Mouse (Mus musculus): ENCODE results near the gene Atp8b2. TPM values are rescaled to one million over a fixed set of nuclear protein-coding genes. Genes with fewer than 3 reads are reported as not detected.

The Atp8b2 gene
- polyA plus RNA-seq, 1 experiment, result 112 TPM

GRCm38 (mm10) chr3:89962059-89962750 lies 1.1 kb downstream of the Atp8b2 start:
- H3K4me1 ChIP-seq (ENCODE audit: control insufficient read depth, insufficient read depth, low read length), result peaks cover 6% of the 10 kb centered on the region
- peak overlapping the region; percentile 83 for H3K27ac ChIP-seq (ENCODE audit: insufficient read depth, low read length)
- peak overlapping the region; percentile 73 for H3K4me3 ChIP-seq (ENCODE audit: insufficient read depth, low read length)
- TF ChIP-seq CTCF (IDR thresholded peaks at IDR 0.05; ENCODE audit: extremely low read depth, insufficient read depth, low read length) (no peak), POLR2A (IDR thresholded peaks at IDR 0.05; ENCODE audit: extremely low read depth, insufficient read depth, low read length) (no peak)

- H3K4me1 ChIP-seq (ENCODE audit: control insufficient read depth, insufficient read depth, low read length), result peaks cover 6% of the 10 kb centered on the region
Measured at GRCm38 (mm10) chr3:89961436-89961835, 1.9 kb downstream of the Atp8b2 start.

GRCm38 (mm10) chr3:89960469-89960868 lies 2.8 kb downstream of the Atp8b2 start:
- H3K4me1 ChIP-seq (ENCODE audit: control insufficient read depth, insufficient read depth, low read length), result peaks cover 6% of the 10 kb centered on the region
- peak overlapping the region; percentile 85 for H3K27ac ChIP-seq (ENCODE audit: insufficient read depth, low read length)
- H3K4me3 ChIP-seq (ENCODE audit: insufficient read depth, low read length), result peak overlapping the region; percentile 76
- TF ChIP-seq CTCF (IDR thresholded peaks at IDR 0.05; ENCODE audit: extremely low read depth, insufficient read depth, low read length) (no peak), POLR2A (IDR thresholded peaks at IDR 0.05; ENCODE audit: extremely low read depth, insufficient read depth, low read length) (peak; percentile 75; the same call in 1 of the 2 replicates)

More at GRCm38 (mm10) chr3:89961436-89961835, 1.9 kb downstream of the Atp8b2 start:
- H3K4me3 ChIP-seq (ENCODE audit: insufficient read depth, low read length), result peak overlapping the region; percentile 76; the same call in 1 of the 2 replicates
- no peak for TF ChIP-seq POLR2A (IDR thresholded peaks at IDR 0.05; ENCODE audit: extremely low read depth, insufficient read depth, low read length)
- TF ChIP-seq CTCF (IDR thresholded peaks at IDR 0.05; ENCODE audit: extremely low read depth, insufficient read depth, low read length), result no peak
- H3K27ac ChIP-seq (ENCODE audit: insufficient read depth, low read length), result peak overlapping the region; percentile 83; the same call in 1 of the 2 replicates

- peak; percentile 63; the same call in 1 of the 2 replicates for TF ChIP-seq POLR2A (IDR thresholded peaks at IDR 0.05; ENCODE audit: extremely low read depth, insufficient read depth, low read length)
- TF ChIP-seq CTCF (IDR thresholded peaks at IDR 0.05; ENCODE audit: extremely low read depth, insufficient read depth, low read length), result no peak
- Histone ChIP-seq H3K4me1 (ENCODE audit: control insufficient read depth, insufficient read depth, low read length) (peaks cover 6% of the 10 kb centered on the region), H3K27ac (ENCODE audit: insufficient read depth, low read length) (peak overlapping the region; percentile 85), H3K4me3 (ENCODE audit: insufficient read depth, low read length) (peak overlapping the region; percentile 76)
Measured at GRCm38 (mm10) chr3:89959435-89959834, 3.9 kb downstream of the Atp8b2 start.

GRCm38 (mm10) chr3:89957880-89958279 lies 5.4 kb downstream of the Atp8b2 start:
- H3K27ac ChIP-seq (ENCODE audit: insufficient read depth, low read length), result no peak overlapping the region
- H3K4me1 ChIP-seq (ENCODE audit: control insufficient read depth, insufficient read depth, low read length), result peaks cover 6% of the 10 kb centered on the region
- TF ChIP-seq CTCF (IDR thresholded peaks at IDR 0.05; ENCODE audit: extremely low read depth, insufficient read depth, low read length) (no peak), POLR2A (IDR thresholded peaks at IDR 0.05; ENCODE audit: extremely low read depth, insufficient read depth, low read length) (no peak)
- no peak overlapping the region; the same call in 1 of the 2 replicates for H3K4me3 ChIP-seq (ENCODE audit: insufficient read depth, low read length)

- no peak for TF ChIP-seq POLR2A (IDR thresholded peaks at IDR 0.05; ENCODE audit: extremely low read depth, insufficient read depth, low read length)
- no peak for TF ChIP-seq CTCF (IDR thresholded peaks at IDR 0.05; ENCODE audit: extremely low read depth, insufficient read depth, low read length)
- no peak overlapping the region for H3K27ac ChIP-seq (ENCODE audit: insufficient read depth, low read length)
- no peak overlapping the region for H3K4me3 ChIP-seq (ENCODE audit: insufficient read depth, low read length)
Measured at GRCm38 (mm10) chr3:89956177-89956971, 6.9 kb downstream of the Atp8b2 start.

GRCm38 (mm10) chr3:89953420-89953819 lies 9.9 kb downstream of the Atp8b2 start:
- Histone ChIP-seq H3K4me1 (ENCODE audit: control insufficient read depth, insufficient read depth, low read length) (peaks cover 6% of the 10 kb centered on the region), H3K4me3 (ENCODE audit: insufficient read depth, low read length) (no peak overlapping the region), H3K27ac (ENCODE audit: insufficient read depth, low read length) (no peak overlapping the region)
- TF ChIP-seq CTCF (IDR thresholded peaks at IDR 0.05; ENCODE audit: extremely low read depth, insufficient read depth, low read length), result peak; percentile 95
- no peak for TF ChIP-seq POLR2A (IDR thresholded peaks at IDR 0.05; ENCODE audit: extremely low read depth, insufficient read depth, low read length)

More at GRCm38 (mm10) chr3:89956177-89956971, 6.9 kb downstream of the Atp8b2 start:
- H3K4me1 ChIP-seq (ENCODE audit: control insufficient read depth, insufficient read depth, low read length), result peaks cover 4% of the 10 kb centered on the region; the same call in 1 of the 2 replicates

GRCm38 (mm10) chr3:89948655-89949054 lies 14.7 kb downstream of the Atp8b2 start:
- Histone ChIP-seq H3K4me1 (ENCODE audit: control insufficient read depth, insufficient read depth, low read length) (peaks cover 3% of the 10 kb centered on the region), H3K4me3 (ENCODE audit: insufficient read depth, low read length) (no peak overlapping the region), H3K27ac (ENCODE audit: insufficient read depth, low read length) (no peak overlapping the region)
- TF ChIP-seq CTCF (IDR thresholded peaks at IDR 0.05; ENCODE audit: extremely low read depth, insufficient read depth, low read length), result no peak
- TF ChIP-seq POLR2A (IDR thresholded peaks at IDR 0.05; ENCODE audit: extremely low read depth, insufficient read depth, low read length), result no peak

GRCm38 (mm10) chr3:89948021-89948420 lies 15.3 kb downstream of the Atp8b2 start:
- no peak overlapping the region for H3K27ac ChIP-seq (ENCODE audit: insufficient read depth, low read length)
- H3K4me1 ChIP-seq (ENCODE audit: control insufficient read depth, insufficient read depth, low read length), result peaks cover 3% of the 10 kb centered on the region
- H3K4me3 ChIP-seq (ENCODE audit: insufficient read depth, low read length), result no peak overlapping the region
- no peak for TF ChIP-seq CTCF (IDR thresholded peaks at IDR 0.05; ENCODE audit: extremely low read depth, insufficient read depth, low read length)
- TF ChIP-seq POLR2A (IDR thresholded peaks at IDR 0.05; ENCODE audit: extremely low read depth, insufficient read depth, low read length), result no peak

All from cortical plate, adult 2 months (tissue).